Mouse (Mus musculus) heart, embryonic 11.5 days (tissue): ENCODE data around the gene Chchd10. TPM values are rescaled to one million over a fixed set of nuclear protein-coding genes. Genes with fewer than 3 reads are reported as not detected.
A peak's percentile ranks its signal among the peaks of the same experiment; 100 is the strongest.

Source experiments
- ATAC-seq: fragments of 200-750 bp; cut with Nextera tagmentation; replicated peaks from 2 replicates; pipeline ENCODE4 v1.8.0; 2017; ENCODE audit warnings: moderate library complexity; ENCODE audit not compliant: insufficient number of reproducible peaks, low FRiP score, low TSS enrichment
- H3K27ac ChIP-seq: fragments of 300-500 bp; sonication (generic); 2 replicates; pipeline ENCODE4 v1.5.1; 2014; ENCODE audit warnings: mild to moderate bottlenecking, low read depth, low read length
- H3K27me3 ChIP-seq: fragments of 300-500 bp; sonication (generic); 2 replicates; pipeline ENCODE4 v1.6.1; 2014; ENCODE audit warnings: mild to moderate bottlenecking, low read length, mixed read lengths; ENCODE audit not compliant: control insufficient read depth, insufficient read depth
- H3K36me3 ChIP-seq: fragments of 300-500 bp; sonication (generic); 2 replicates; pipeline ENCODE4 v1.6.1; 2014; ENCODE audit warnings: mild to moderate bottlenecking, low read length, moderate library complexity, mixed read lengths; ENCODE audit not compliant: control insufficient read depth, insufficient read depth
- H3K4me1 ChIP-seq: fragments of 300-500 bp; sonication (generic); 2 replicates; pipeline ENCODE4 v1.6.1; 2014; ENCODE audit warnings: low read length; ENCODE audit not compliant: control insufficient read depth, insufficient read depth
- H3K4me2 ChIP-seq: fragments of 300-500 bp; sonication (generic); 2 replicates; pipeline ENCODE4 v1.6.1; 2014; ENCODE audit warnings: mild to moderate bottlenecking, moderate library complexity
- H3K4me3 ChIP-seq: fragments of 300-500 bp; sonication (generic); 2 replicates; pipeline ENCODE4 v1.5.1; 2014; ENCODE audit warnings: low read depth, low read length
- H3K9ac ChIP-seq: fragments of 300-500 bp; sonication (generic); 2 replicates; pipeline ENCODE4 v1.6.1; 2014; ENCODE audit warnings: mild to moderate bottlenecking, low read depth, low read length, moderate library complexity
- H3K9me3 ChIP-seq: fragments of 300-500 bp; sonication (generic); replicated peaks from 2 replicates; pipeline ENCODE4 v1.6.1; 2016; ENCODE audit warnings: low read length; ENCODE audit not compliant: control insufficient read depth
- WGBS: fragments of 180-500 bp; shearing (Covaris S2); extraction: QIAGEN DNeasy Blood & Tissue Kit; methylation state at CpG from one replicate; pipeline ENCODE4 v1.1.7; 2014; ENCODE audit not compliant: insufficient replicate concordance; 5-methylcytosine and 5-hydroxymethylcytosine counted together
- polyA plus RNA-seq: library from polyadenylated mRNA; unstranded; fragments of >200 nt; fragmentation: Nextera tagmentation; extraction: Ambion mirVana; gene quantifications from 2 replicates; pipeline ENCODE4 v1.2.1, GENCODE M21; 2014

Chchd10 gene
- polyA plus RNA-seq, 1 experiment from 2014 or later = 414 TPM

GRCm38 (mm10) chr10:75932081-75932678 is 750 bp upstream of the Chchd10 start:
- ATAC-seq = peak; percentile 71
- H3K4me1 ChIP-seq = peaks cover 13% of the 10 kb centered on the region
- under 1% methylated on average over 29 of the region's 44 CpGs for WGBS
- peak overlapping the region; percentile 22; the same call in 1 of the 2 replicates for H3K27ac ChIP-seq
- no peaks in the 10 kb centered on the region for H3K36me3 ChIP-seq
- H3K9me3 ChIP-seq = no peaks in the 10 kb centered on the region
- peak overlapping the region; percentile 96 for H3K4me2 ChIP-seq
- H3K27me3 ChIP-seq = peaks cover 37% of the 10 kb centered on the region
- peak overlapping the region; percentile 89 for H3K9ac ChIP-seq
- H3K4me3 ChIP-seq = peak overlapping the region; percentile 65

- Histone ChIP-seq H3K9me3 (no peaks in the 10 kb centered on the region), H3K4me1 (peaks cover 20% of the 10 kb centered on the region), H3K27me3 (peaks cover 26% of the 10 kb centered on the region), H3K4me2 (peak overlapping the region; percentile 67), H3K4me3 (no peak overlapping the region; the same call in 1 of the 2 replicates), H3K27ac (no peak overlapping the region), H3K9ac (no peak overlapping the region), H3K36me3 (no peaks in the 10 kb centered on the region)
- no peak for ATAC-seq
- WGBS = 50% methylated on average over 1 of the region's 1 CpGs
Measured at GRCm38 (mm10) chr10:75934991-75935390, 2.1 kb downstream of the Chchd10 start.

DNA sequence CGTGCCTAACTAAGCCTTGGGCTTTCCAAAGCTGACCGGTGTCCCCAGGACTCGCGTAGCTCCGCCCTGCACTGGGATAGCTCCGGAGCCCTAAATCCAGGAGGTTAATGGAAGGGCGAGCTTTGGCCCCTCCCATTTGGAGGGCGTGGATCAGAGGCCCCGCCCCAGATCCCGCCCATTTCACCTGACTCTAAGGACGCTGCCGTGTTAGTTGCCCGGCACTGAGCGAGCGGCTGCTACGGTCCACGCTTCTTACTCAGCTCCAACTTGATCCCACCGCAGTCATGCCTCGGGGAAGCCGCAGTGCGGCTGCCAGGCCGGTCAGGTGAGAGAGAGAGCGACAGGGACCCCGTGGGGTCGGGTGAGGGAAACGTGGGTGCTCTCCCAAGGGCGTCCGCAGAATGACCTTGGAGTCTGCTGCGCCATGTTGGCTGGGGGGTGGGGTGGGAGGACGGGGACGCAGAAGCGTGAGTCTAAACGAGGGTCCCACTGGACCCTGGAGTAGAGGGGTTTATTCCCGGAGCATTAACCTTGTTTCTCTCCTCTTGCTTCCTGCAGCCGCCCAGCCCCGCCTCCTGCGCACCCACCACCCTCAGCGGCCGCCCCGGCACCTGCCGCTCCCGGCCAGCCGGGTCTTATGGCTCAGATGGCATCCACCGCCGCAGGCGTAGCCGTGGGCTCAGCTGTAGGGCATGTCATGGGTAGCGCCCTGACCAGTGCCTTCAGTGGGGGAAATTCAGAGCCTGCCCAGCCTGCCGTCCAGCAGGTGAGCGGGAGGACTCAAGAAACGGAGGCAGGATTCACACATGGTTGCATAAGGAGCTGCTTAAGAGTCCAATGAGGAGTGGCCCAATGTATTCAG is 3.0 kb downstream of the Chchd10 start, which contains the start of gene Mmp11:
Mmp11 (minus strand) TSS at position 817 of the 862 bp plus-strand sequence.
- Histone ChIP-seq H3K4me2 (peak within 1 kb of the TSS; percentile 67), H3K9ac (peak within 1 kb of the TSS; percentile 83), H3K27ac (peak within 1 kb of the TSS; percentile 73), H3K4me3 (peak within 1 kb of the TSS; percentile 65), H3K4me1 (peaks cover 20% of the 10 kb centered on the region), H3K9me3 (no peaks in the 10 kb centered on the region), H3K27me3 (peaks cover 18% of the 10 kb centered on the region), H3K36me3 (no peaks in the 10 kb centered on the region)
- peak; percentile 76 for ATAC-seq
- WGBS = 2% methylated on average over 50 of the region's 51 CpGs

GRCm38 (mm10) chr10:75936909-75937667 is 4.2 kb downstream of the Chchd10 start:
- H3K4me3 ChIP-seq = peak overlapping the region; percentile 65
- peaks cover 8% of the 10 kb centered on the region for H3K27me3 ChIP-seq
- H3K27ac ChIP-seq = no peak overlapping the region
- peaks cover 16% of the 10 kb centered on the region for H3K4me1 ChIP-seq
- 29% methylated on average over 18 of the region's 18 CpGs for WGBS
- peak overlapping the region; percentile 67 for H3K4me2 ChIP-seq
- H3K36me3 ChIP-seq = no peaks in the 10 kb centered on the region
- H3K9ac ChIP-seq = peak overlapping the region; percentile 83
- no peaks in the 10 kb centered on the region for H3K9me3 ChIP-seq
- no peak for ATAC-seq

GRCm38 (mm10) chr10:75937851-75938643 is 5.1 kb downstream of the Chchd10 start:
- Histone ChIP-seq H3K9ac (no peak overlapping the region), H3K27ac (no peak overlapping the region), H3K9me3 (no peaks in the 10 kb centered on the region), H3K27me3 (peaks cover 6% of the 10 kb centered on the region), H3K4me3 (peak overlapping the region; percentile 65), H3K4me1 (peaks cover 13% of the 10 kb centered on the region), H3K36me3 (no peaks in the 10 kb centered on the region), H3K4me2 (peak overlapping the region; percentile 67)
- no peak for ATAC-seq
- 50% methylated on average over 10 of the region's 10 CpGs for WGBS

GRCm38 (mm10) chr10:75939481-75940234 is 6.7 kb downstream of the Chchd10 start:
- 39% methylated on average over 9 of the region's 9 CpGs for WGBS
- peak; percentile 58 for ATAC-seq
- Histone ChIP-seq H3K27me3 (peaks cover 6% of the 10 kb centered on the region; the same call in 1 of the 2 replicates), H3K9ac (no peak overlapping the region), H3K36me3 (no peaks in the 10 kb centered on the region), H3K4me3 (peak overlapping the region; percentile 15), H3K27ac (0 out of 2 replicates have a peak overlapping the region, but pooled peaks have one; percentile 29), H3K9me3 (no peaks in the 10 kb centered on the region), H3K4me1 (peaks cover 13% of the 10 kb centered on the region), H3K4me2 (peak overlapping the region; percentile 30)

- peak within 1 kb of the TSS; percentile 15 for H3K4me3 ChIP-seq
- no peak for ATAC-seq
- peaks cover 6% of the 10 kb centered on the region; the same call in 1 of the 2 replicates for H3K27me3 ChIP-seq
- H3K9me3 ChIP-seq = no peaks in the 10 kb centered on the region
- no peaks in the 10 kb centered on the region for H3K36me3 ChIP-seq
- WGBS = 68% methylated on average over 5 of the region's 5 CpGs
- H3K27ac ChIP-seq = 0 out of 2 replicates have a peak within 1 kb of the TSS, but pooled peaks have one; percentile 29
- no peak within 1 kb of the TSS for H3K9ac ChIP-seq
- H3K4me1 ChIP-seq = peaks cover 13% of the 10 kb centered on the region
- peak within 1 kb of the TSS; percentile 30 for H3K4me2 ChIP-seq
Measured at GRCm38 (mm10) chr10:75940520-75940919, 7.6 kb downstream of the Chchd10 start, which contains the start of gene Gm867. Gene Gm867 (minus strand): TSS chr10:75940672.
